Mouse (Mus musculus) duodenum, adult 2 months (tissue): Measurements from ENCODE around the gene Wdr49. TPM values are rescaled to one million over a fixed set of nuclear protein-coding genes. Genes with fewer than 3 reads are reported as not detected.

Experiments
- polyA plus RNA-seq: library from polyadenylated mRNA; depleted of rRNA; stranded (reverse); fragments of >200 nt; gene quantifications from 2 replicates; pipeline ENCODE4 v1.2.3, GENCODE M21; 2012; ENCODE audit warnings: low replicate concordance; rRNA removed

Gene Wdr49
- not detected in 2 replicates for polyA plus RNA-seq

DNA sequence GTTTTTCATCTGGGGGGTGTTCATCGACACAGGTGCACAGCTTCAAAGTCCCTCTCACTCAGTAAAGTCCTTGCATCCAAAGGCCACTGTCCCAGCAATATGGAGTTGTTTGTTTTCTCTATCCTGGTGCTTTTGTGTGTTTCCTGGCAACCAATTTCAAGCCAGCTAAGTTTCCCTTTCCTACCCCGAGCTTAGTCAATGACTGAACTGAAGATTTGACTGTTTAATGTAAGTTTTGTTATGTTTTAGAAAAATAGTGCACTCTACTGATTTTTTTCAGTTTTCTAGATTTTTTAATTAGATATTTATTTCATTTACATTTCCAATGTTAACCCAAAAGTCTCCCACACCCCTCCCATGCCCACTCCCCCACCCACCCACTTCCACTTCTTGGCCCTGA, at the start of gene Wdr49:
TSS of gene Wdr49 (minus strand) at position 101 of the 400 bp plus-strand sequence.

DNA sequence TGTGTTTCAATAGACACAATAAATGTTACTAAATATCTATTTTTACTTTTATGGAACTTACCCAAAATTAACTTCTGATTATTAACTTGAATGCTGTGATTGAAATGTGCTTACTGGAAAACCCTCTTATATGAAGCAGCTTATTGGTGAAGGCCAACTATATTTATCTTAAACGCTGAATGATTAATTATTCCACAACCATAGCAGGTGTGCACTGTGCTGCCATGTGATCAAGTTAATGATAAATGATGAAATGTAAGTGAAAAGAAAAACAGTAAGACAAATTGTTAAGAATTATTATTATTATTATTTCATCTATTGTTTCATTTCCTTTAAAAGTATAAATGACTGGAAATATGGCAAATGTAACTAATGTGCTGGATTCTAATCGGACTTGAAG, 212.0 kb downstream of the Wdr49 start, which contains the start of gene Serpini2:
TSS of gene Serpini2 (minus strand) at position 101 of the 400 bp plus-strand sequence.

Other genes with a start within 250 kb of the Wdr49 start
- 0.14 TPM in 1 of 2 replicates, not detected in the other for gene Serpini2, start 212.1 kb downstream of the Wdr49 start, polyA plus RNA-seq
- 0.49 and 0.96 TPM in 2 replicates for gene Pdcd10, start 74.7 kb upstream of the Wdr49 start, polyA plus RNA-seq
- 0.13 and 0.16 TPM in 2 replicates for gene Serpini1, start 75.4 kb upstream of the Wdr49 start, polyA plus RNA-seq